In the genomic region with DNA sequence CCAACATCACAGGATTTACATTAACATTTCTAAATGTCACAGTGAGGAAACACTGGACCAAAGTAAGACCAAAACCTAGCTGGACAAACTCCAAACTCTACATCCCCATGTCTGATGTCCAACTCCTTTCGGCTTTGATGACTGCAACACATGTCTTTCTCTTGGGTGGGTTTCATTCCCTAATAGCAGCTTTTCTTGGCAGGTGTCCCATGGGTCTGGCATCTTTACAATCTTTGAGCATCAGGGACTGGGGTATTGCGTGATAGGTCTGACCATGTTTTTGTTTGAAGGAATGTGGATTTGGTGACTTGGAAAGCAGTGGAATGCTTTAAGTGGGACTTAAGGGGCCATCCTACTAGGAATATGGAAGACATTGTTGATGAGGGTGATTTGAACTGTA, we compare ENCODE assay signal across 12 mouse cellular contexts.
"Had no signal": no experiment of that assay in that cellular context is flagged by ENCODE, and none has a peak within 500 bp of the region (broad histone marks: within the 10 kb centered on the region; RNA-seq: fewer than 3 reads in every experiment).

No protein-coding gene starts in this region.

- DNase-seq: retina, postnatal 1 day; right cerebral cortex, adult 18-20 months; right cerebral cortex, postnatal 14 days; right cerebral cortex, postnatal 25 days; right cerebral cortex, postnatal 4 days; spleen, adult 18-20 months; thymus, adult 18-20 months; thymus, adult 2 months; thymus, postnatal 14 days; thymus, postnatal 25 days; thymus, postnatal 36 days; thymus, postnatal 4 days had no signal
